Mouse (Mus musculus): ENCODE measurements around the gene Ren1. TPM values are rescaled to one million over a fixed set of nuclear protein-coding genes. Genes with fewer than 3 reads are reported as not detected.
"Not testable (repeated sequence)": the region's sequence is repeated elsewhere in the genome, so short reads cannot be mapped to it uniquely, and the experiment has no call there.

Gene Ren1
- polyA plus RNA-seq, 1 experiment from 2014 or later, result 0.47 TPM

DNA sequence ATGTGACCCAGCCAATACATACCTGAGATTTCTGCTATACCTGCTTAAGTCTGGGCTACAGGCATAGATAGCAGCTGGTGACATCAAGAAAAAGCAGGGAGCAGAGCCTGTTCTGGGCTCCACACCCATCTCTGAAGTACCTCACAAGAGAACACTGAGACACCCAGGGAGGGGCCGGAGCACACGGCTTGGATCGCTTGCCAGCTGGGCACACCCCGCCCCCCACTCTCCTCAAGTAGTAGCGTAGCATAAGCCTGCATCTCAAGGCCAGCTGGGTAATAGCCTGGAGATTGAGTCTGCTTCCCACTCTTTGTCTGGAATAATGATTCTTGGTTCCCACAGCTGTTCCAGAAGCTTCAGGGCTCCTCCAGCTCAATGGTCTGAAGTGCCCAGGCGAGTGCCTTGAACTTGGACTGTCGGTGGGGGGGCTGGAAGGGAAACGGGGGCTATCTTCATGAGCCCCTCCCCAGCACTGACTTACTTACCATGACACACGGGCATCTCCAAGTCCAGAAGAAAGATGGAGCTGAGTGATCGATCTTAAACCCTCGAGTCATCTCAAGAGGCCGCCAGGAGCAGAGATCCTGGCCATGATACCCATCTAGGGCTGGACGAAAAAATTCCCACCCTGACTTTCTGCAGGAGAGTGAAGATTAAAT is 28.9 kb upstream of the Ren1 start, which contains the start of gene Kiss1:
Kiss1 (plus strand) TSS at position 609 of the 659 bp plus-strand sequence.
- 74% methylated on average over 13 of the region's 13 CpGs for WGBS (ENCODE audit: insufficient replicate concordance)
- H3K27me3 ChIP-seq, result no peaks in the 10 kb centered on the region

DNA sequence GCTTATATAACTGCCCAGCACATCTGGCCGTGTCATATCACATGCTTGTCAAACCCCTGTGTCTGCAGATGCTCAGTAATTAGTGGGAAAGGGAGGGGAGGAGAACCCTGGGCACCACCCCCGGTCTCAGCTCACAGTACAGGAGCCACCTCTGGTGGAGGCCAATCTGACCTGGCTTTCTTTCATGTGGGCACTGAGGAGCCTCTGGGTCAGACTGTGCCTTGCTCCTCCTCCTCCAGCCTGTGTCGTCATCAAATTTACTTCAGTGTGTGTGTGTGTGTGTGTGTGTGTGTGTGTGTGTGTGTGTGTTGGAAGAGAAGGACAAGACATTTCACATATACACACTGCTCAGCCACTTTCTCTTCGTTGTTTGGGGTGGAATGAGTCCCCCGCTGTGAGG is 27.0 kb upstream of the Ren1 start:
- Histone ChIP-seq H3K27me3 (peaks cover 14% of the 10 kb centered on the region), H3K27ac (no peak overlapping the region), H3K4me2 (no peak overlapping the region), H3K9ac (no peak overlapping the region), H3K36me3 (no peaks in the 10 kb centered on the region), H3K4me3 (replicated peaks) (no peak overlapping the region), H3K9me3 (replicated peaks) (no peaks in the 10 kb centered on the region), H3K4me1 (replicated peaks) (no peaks in the 10 kb centered on the region)
- DNase-seq, result no peak
- ATAC-seq (ENCODE audit: low read depth), result no peak
- WGBS (ENCODE audit: insufficient replicate concordance), result 34% methylated on average over 5 of the region's 5 CpGs

More for the DNA sequence above, 28.9 kb upstream of the Ren1 start, which contains the start of gene Kiss1:
- Histone ChIP-seq H3K27ac (no peak within 1 kb of the TSS), H3K4me3 (replicated peaks) (no peak within 1 kb of the TSS), H3K9ac (no peak within 1 kb of the TSS), H3K4me2 (no peak within 1 kb of the TSS), H3K9me3 (replicated peaks) (no peaks in the 10 kb centered on the region; the same call in 1 of the 2 replicates), H3K4me1 (replicated peaks) (no peaks in the 10 kb centered on the region), H3K36me3 (no peaks in the 10 kb centered on the region)
- ATAC-seq (ENCODE audit: low read depth) (no peak), DNase-seq (no peak)

DNA sequence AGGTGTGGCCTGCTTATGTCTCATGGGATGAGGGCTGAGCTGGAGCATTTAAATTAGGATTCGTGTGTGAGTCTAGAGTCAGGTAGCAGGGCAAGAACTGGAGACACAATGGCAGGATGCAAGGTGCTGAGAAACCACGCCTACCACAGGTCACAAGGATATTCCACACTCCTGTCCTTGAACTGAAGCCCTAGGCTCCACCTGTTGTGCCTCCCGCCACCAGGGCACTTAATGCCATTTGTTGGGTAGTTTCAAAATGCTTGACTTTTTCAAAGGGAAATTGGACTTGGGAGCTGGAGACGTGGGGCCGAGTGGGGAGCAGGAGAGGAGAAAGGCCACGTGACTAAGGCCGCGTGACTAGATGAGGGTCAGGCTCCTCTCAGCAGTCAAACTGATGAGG is 24.4 kb upstream of the Ren1 start:
- H3K36me3 ChIP-seq, result no peaks in the 10 kb centered on the region
- H3K4me2 ChIP-seq, result no peak overlapping the region
- H3K27ac ChIP-seq, result no peak overlapping the region
- 67% methylated on average over 8 of the region's 8 CpGs for WGBS (ENCODE audit: insufficient replicate concordance)
- peaks cover 38% of the 10 kb centered on the region for H3K27me3 ChIP-seq
- no peaks in the 10 kb centered on the region for H3K9me3 ChIP-seq (replicated peaks)
- H3K4me3 ChIP-seq (replicated peaks), result no peak overlapping the region
- DNase-seq (no peak), ATAC-seq (ENCODE audit: low read depth) (no peak)
- no peaks in the 10 kb centered on the region for H3K4me1 ChIP-seq (replicated peaks)
- H3K9ac ChIP-seq, result no peak overlapping the region

DNA sequence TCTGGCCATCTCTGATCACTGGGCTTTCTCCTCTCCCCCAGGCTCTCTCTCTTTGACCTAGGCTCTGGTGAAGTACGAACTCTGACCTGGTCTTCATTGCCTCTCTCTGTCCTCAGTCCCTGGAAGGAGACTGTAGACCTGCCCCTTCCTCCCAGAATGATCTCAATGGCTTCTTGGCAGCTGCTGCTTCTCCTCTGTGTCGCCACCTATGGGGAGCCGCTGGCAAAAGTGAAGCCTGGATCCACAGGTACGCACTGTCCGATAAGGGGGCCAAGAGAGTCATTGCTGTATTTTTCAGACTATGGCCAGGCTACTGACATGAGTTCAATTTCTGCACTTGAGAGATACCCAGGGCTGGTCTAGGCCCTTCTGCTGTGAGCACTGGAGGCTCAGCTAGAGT is 23.2 kb upstream of the Ren1 start:
- no peaks in the 10 kb centered on the region for H3K9me3 ChIP-seq (replicated peaks)
- no peak overlapping the region for H3K4me3 ChIP-seq (replicated peaks)
- WGBS (ENCODE audit: insufficient replicate concordance), result 41% methylated on average over 5 of the region's 5 CpGs
- ATAC-seq (ENCODE audit: low read depth) (no peak), DNase-seq (no peak)
- H3K36me3 ChIP-seq, result no peaks in the 10 kb centered on the region
- H3K27me3 ChIP-seq, result peaks cover 47% of the 10 kb centered on the region
- H3K9ac ChIP-seq, result no peak overlapping the region
- no peaks in the 10 kb centered on the region for H3K4me1 ChIP-seq (replicated peaks)
- no peak overlapping the region for H3K4me2 ChIP-seq
- no peak overlapping the region for H3K27ac ChIP-seq

DNA sequence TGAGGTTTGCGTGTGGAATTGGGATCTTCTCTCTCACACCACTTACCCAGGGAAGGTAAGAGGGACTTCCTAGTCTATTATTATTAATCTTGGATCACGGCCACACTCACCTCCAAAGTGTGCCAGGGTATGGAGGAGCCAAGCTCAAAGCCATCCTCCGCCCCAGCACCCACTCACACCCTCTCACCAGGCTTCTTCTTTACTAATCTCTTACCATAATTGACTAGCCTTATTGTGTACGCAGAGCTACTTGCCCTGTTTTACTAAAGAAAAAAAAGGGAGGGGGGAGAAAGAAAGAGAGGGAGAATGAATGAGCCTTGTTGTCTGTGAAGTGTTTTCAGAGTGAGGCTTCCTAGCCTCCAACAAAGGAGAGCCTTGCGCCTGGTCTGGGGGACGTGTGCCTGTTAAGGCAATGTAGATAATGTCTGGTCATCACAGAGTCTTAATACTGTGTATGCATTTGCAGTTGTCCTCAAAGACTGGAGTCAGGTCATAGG is 22.0 kb upstream of the Ren1 start:
- no peak overlapping the region for H3K27ac ChIP-seq
- ATAC-seq (ENCODE audit: low read depth), result no peak
- no peaks in the 10 kb centered on the region for H3K36me3 ChIP-seq
- no peaks in the 10 kb centered on the region for H3K4me1 ChIP-seq (replicated peaks)
- WGBS (ENCODE audit: insufficient replicate concordance), result 67% methylated on average over 6 of the region's 6 CpGs
- H3K9ac ChIP-seq, result no peak overlapping the region
- H3K4me3 ChIP-seq (replicated peaks), result no peak overlapping the region
- no peaks in the 10 kb centered on the region for H3K9me3 ChIP-seq (replicated peaks)
- H3K4me2 ChIP-seq, result no peak overlapping the region
- no peak for DNase-seq
- H3K27me3 ChIP-seq, result peaks cover 52% of the 10 kb centered on the region

DNA sequence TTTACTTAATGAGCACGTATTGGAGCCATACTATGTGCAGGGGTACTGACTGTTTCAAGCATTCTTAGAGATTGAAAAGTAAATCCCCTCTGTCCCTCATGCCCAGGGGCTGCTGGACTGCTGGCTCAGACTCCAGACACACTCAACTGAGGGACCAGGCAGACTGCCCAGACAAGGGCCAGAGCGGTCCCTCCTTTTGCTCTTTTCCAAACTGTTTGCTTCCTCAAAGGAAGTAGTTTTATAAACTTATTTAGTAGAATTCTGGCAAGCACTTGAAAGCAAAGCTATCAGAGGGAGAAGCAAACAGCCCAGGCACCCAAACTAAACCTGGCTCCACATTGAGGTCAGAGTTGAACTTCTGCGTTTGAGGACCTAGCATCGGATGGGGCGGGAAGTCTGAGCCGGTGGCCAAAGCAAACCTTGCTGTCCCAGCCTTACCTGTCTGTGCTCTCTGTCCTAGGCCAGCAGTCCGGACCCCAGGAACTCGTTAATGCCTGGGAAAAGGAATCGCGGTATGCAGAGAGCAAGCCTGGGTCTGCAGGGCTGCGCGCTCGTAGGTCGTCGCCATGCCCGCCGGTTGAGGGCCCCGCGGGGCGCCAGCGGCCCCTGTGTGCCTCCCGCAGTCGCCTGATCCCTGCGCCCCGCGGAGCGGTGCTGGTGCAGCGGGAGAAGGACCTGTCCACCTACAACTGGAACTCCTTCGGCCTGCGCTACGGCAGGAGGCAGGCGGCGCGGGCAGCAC is 21.2 kb upstream of the Ren1 start:
- no peak for ATAC-seq (ENCODE audit: low read depth)
- Histone ChIP-seq H3K27ac (no peak overlapping the region), H3K4me2 (peak overlapping the region; percentile 45), H3K4me3 (replicated peaks) (peak overlapping the region; percentile 25), H3K4me1 (replicated peaks) (no peaks in the 10 kb centered on the region), H3K27me3 (peaks cover 52% of the 10 kb centered on the region), H3K36me3 (no peaks in the 10 kb centered on the region), H3K9me3 (replicated peaks) (no peaks in the 10 kb centered on the region), H3K9ac (no peak overlapping the region)
- DNase-seq, result no peak
- 12% methylated on average over 34 of the region's 34 CpGs for WGBS (ENCODE audit: insufficient replicate concordance)

DNA sequence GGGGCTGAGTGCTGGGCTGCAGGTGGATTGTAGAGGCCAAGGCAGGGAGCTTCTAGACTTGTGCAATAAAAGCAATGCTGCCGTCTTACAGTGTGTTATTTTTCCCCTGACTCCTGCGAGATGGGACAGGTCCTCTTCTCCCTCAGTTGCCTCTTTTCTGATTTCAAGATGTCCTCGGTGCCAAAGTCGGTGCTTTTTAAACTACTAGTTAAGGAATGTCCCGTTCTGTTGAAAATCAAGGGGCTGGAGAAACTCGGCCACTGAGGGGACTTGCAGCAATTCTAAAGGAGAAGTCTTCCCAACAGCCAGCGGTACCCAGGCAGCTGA is 20.7 kb upstream of the Ren1 start:
- no peaks in the 10 kb centered on the region for H3K9me3 ChIP-seq (replicated peaks)
- no peaks in the 10 kb centered on the region for H3K4me1 ChIP-seq (replicated peaks)
- no peak overlapping the region for H3K27ac ChIP-seq
- 24% methylated on average over 7 of the region's 7 CpGs for WGBS (ENCODE audit: insufficient replicate concordance)
- H3K27me3 ChIP-seq, result peaks cover 52% of the 10 kb centered on the region
- no peak for ATAC-seq (ENCODE audit: low read depth)
- H3K36me3 ChIP-seq, result no peaks in the 10 kb centered on the region
- H3K4me2 ChIP-seq, result peak overlapping the region; percentile 45
- no peak for DNase-seq
- H3K4me3 ChIP-seq (replicated peaks), result peak overlapping the region; percentile 25
- H3K9ac ChIP-seq, result no peak overlapping the region

DNA sequence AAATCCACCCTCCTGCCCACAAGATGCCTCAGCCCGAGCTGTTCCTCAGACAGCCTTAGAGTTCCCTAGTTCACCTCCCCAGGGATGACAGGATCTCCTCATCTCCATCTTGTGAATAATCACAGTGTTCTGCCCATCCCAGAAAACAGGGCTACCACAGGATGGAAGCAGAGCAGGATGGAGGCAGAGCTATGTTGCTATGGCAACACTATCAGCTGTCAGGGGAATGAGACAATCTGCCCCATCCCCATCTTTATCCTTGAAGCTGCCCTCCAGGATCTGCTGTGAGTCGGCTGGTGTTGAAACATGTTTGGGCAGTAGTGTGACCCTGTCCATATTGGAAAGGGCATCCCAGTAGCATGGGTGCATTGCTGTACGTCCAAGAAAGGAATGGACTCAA is 19.2 kb upstream of the Ren1 start:
- Histone ChIP-seq H3K4me1 (replicated peaks) (no peaks in the 10 kb centered on the region), H3K9me3 (replicated peaks) (no peaks in the 10 kb centered on the region), H3K9ac (no peak overlapping the region), H3K4me2 (no peak overlapping the region), H3K4me3 (replicated peaks) (no peak overlapping the region), H3K27me3 (peaks cover 52% of the 10 kb centered on the region), H3K27ac (no peak overlapping the region), H3K36me3 (no peaks in the 10 kb centered on the region)
- DNase-seq, result no peak
- no peak for ATAC-seq (ENCODE audit: low read depth)
- WGBS (ENCODE audit: insufficient replicate concordance), result 52% methylated on average over 3 of the region's 3 CpGs

DNA sequence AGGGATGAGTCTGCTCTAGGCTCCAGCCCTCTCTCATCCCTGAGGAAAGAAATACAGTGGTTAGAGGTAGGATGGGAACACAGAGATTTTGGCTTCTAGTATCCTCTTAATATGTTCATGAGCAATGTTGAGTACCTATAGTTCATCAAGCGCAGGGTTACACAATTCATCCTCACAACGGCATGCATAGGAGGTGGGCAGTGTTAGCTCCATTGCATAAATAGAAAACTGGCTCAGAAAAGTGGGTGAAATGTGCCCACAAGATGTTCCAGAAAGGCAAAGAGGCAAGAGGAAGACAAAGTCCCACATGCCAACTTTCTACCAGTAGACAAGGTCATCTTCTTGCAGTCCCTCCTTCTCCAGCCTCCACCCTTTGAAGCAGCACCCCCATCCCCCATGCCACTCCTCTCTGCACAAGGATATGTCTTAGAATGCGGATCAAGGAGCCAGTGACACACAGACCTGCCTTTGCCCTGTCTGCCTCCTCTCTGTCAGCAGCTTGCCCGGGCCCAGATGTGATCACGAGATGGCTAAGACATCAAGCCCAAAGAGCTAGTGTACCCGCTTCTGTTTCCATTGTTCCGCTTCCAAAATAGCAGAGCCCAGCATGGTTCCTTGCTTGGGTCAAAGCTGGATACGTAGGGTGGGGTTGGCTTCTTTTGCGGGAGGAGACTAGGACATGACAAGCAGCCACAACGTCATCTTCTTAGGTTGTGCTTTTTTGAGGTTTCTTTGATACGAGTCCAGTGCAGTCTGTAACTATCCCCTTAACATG is 17.5 kb upstream of the Ren1 start:
- H3K4me2 ChIP-seq, result no peak overlapping the region

DNA sequence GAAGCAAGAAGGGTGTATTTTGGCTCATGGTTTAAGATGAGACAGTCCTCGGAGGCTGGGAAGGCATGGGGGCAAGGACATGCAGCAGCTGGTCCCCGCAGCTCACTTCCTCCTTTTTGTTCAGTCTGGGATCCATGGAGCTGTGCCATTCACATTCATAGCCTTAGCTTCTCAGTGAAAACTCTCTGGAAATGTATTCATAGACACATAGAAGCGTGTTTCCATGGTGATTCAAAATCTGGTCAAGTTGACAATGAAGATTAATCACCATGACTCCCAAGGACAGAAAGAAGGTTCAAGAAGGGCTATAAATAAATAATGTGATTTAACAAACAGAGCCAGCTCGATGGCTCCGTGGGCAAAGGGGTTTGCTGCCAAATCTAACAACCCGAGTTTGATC is 16.4 kb upstream of the Ren1 start:
- Histone ChIP-seq H3K27ac (no peak overlapping the region), H3K9ac (no peak overlapping the region), H3K36me3 (no peaks in the 10 kb centered on the region), H3K27me3 (peaks cover 32% of the 10 kb centered on the region), H3K4me1 (replicated peaks) (no peaks in the 10 kb centered on the region), H3K9me3 (replicated peaks) (no peaks in the 10 kb centered on the region), H3K4me3 (replicated peaks) (no peak overlapping the region), H3K4me2 (no peak overlapping the region)
- DNase-seq (no peak), ATAC-seq (ENCODE audit: low read depth) (no peak)
- WGBS (ENCODE audit: insufficient replicate concordance), result 61% methylated on average over 6 of the region's 6 CpGs

More for the DNA sequence above, 17.5 kb upstream of the Ren1 start:
- Histone ChIP-seq H3K36me3 (no peaks in the 10 kb centered on the region), H3K9me3 (replicated peaks) (no peaks in the 10 kb centered on the region), H3K27me3 (peaks cover 43% of the 10 kb centered on the region), H3K27ac (no peak overlapping the region), H3K4me3 (replicated peaks) (no peak overlapping the region), H3K9ac (no peak overlapping the region), H3K4me1 (replicated peaks) (no peaks in the 10 kb centered on the region)
- no peak for DNase-seq
- WGBS (ENCODE audit: insufficient replicate concordance), result 74% methylated on average over 11 of the region's 11 CpGs
- ATAC-seq (ENCODE audit: low read depth), result no peak

DNA sequence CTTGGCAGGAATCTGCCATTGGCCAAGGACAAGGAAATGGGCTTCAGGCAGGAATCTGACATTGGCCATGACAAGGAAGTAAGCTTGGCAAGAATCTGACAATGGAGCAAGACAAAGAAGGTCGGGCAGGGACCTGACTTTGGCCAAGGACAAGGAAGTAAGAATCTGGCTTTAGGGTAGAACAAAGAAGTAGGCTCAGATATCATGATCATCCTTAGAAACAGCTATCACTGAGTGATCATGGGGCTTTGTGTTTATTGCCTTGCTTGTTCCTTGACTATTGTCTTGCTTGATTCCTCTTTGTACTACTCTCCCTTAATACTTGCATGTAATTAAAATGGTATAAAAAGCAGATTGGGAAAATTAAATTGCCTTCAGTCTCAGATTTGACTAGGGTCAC is 9.9 kb upstream of the Ren1 start:
- H3K27ac ChIP-seq; H3K27me3 ChIP-seq; ATAC-seq (ENCODE audit: low read depth); H3K36me3 ChIP-seq; H3K4me1 ChIP-seq (replicated peaks); H3K9me3 ChIP-seq (replicated peaks); H3K4me3 ChIP-seq (replicated peaks); H3K9ac ChIP-seq; H3K4me2 ChIP-seq; DNase-seq: not testable (repeated sequence)
- WGBS (ENCODE audit: insufficient replicate concordance), result 22% methylated on average over 1 of the region's 1 CpGs

Measured in liver, embryonic 13.5 days (tissue).